Comparison of ENCODE assay signal across 27 mouse cellular contexts in the genomic region with DNA sequence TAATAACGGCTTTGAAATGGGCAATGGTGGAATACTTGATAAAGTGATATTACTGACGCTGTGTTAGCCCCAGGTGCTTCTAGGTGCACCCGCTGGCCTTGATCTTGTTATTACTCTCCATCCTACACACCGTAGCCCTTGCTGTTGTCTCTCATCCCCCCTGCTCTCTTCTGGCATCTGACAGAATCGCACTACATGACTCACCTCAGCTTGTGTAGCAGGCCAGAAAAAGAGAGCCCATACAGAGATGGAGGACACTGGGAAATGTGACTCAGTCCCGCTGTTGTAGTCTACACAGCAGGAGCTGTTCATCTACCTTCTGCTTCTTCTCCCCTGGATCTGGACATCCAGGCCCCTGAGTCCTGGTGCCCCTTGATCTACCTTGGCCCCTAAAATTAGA. TPM values are rescaled to one million over a fixed set of nuclear protein-coding genes. Genes with fewer than 3 reads are reported as not detected.
DNase-seq lines count a peak whose midpoint lies in the region; ATAC-seq lines count a peak whose summit lies in the region.
"Had no signal": no experiment of that assay in that cellular context is flagged by ENCODE, and none has a peak within 500 bp of the region (broad histone marks: within the 10 kb centered on the region; RNA-seq: fewer than 3 reads in every experiment).

No protein-coding gene starts in this region.

- H3K4me3 ChIP-seq in forebrain, embryonic 15.5 days = no peak overlapping the region
- no peak overlapping the region for H3K4me3 ChIP-seq in forebrain, embryonic 12.5 days (replicated peaks)
- H3K4me3 ChIP-seq: embryonic facial prominence, embryonic 12.5 days; kidney, embryonic 15.5 days; limb, embryonic 12.5 days; liver, embryonic 15.5 days had no signal

- peak overlapping the region; percentile 75 for H3K27ac ChIP-seq in forebrain, embryonic 15.5 days (replicated peaks)
- H3K27ac ChIP-seq in forebrain, embryonic 12.5 days = no peak overlapping the region
- H3K27ac ChIP-seq: embryonic facial prominence, embryonic 12.5 days; hindbrain, embryonic 14.5 days; kidney, embryonic 15.5 days; limb, embryonic 12.5 days; liver, embryonic 15.5 days had no signal

- whole genome bisulfite sequencing in forebrain, embryonic 15.5 days = 95% methylated on average over 6 of the region's 6 CpGs
- 95% methylated on average over 6 of the region's 6 CpGs for WGBS in forebrain, embryonic 12.5 days

- H3K9ac ChIP-seq in forebrain, embryonic 15.5 days (replicated peaks) = no peak overlapping the region
- H3K9ac ChIP-seq in forebrain, embryonic 12.5 days = no peak overlapping the region
- H3K9ac ChIP-seq: embryonic facial prominence, embryonic 12.5 days; hindbrain, embryonic 14.5 days; kidney, embryonic 15.5 days; limb, embryonic 12.5 days; liver, embryonic 15.5 days had no signal

- peak; percentile 24 for DNase-seq in 3T3-L1 (ENCODE audit: low read depth, low spot score)
- peak; percentile 77 for DNase-seq in cerebellum, adult 11-12 months
- DNase-seq in cerebellum, adult 9-11 months = peak; percentile 79
- DNase-seq in left cerebral cortex, postnatal 36 days (ENCODE audit: low spot score in 2 of 2) = no peak
- no peak for DNase-seq in layer of hippocampus, adult 18-20 months (ENCODE audit: low spot score in 2 of 2)
- DNase-seq in kidney, adult 8-10 months = no peak
- DNase-seq: adrenal gland, adult 2 months; gastrocnemius, postnatal 10 days; kidney, postnatal 25 days; lung, postnatal 36 days; right cerebral cortex, adult 18-20 months; spleen, adult 18-20 months; thymus, postnatal 14 days had no signal

- H3K4me1 ChIP-seq in forebrain, embryonic 15.5 days = peaks cover 32% of the 10 kb centered on the region
- H3K4me1 ChIP-seq in forebrain, embryonic 12.5 days = peaks cover 3% of the 10 kb centered on the region; the same call in 1 of the 2 replicates
- H3K4me1 ChIP-seq: embryonic facial prominence, embryonic 12.5 days; kidney, embryonic 15.5 days; limb, embryonic 12.5 days; liver, embryonic 15.5 days had no signal

- H3K27me3 ChIP-seq in forebrain, embryonic 15.5 days = no peaks in the 10 kb centered on the region
- no peaks in the 10 kb centered on the region for H3K27me3 ChIP-seq in forebrain, embryonic 12.5 days
- H3K27me3 ChIP-seq: embryonic facial prominence, embryonic 12.5 days; kidney, embryonic 15.5 days; limb, embryonic 12.5 days; liver, embryonic 15.5 days had no signal

- no peak for ATAC-seq in forebrain, embryonic 15.5 days (replicated peaks)
- no peak for ATAC-seq in forebrain, embryonic 12.5 days (ENCODE audit: low FRiP score)
- ATAC-seq: intestine, postnatal 0 days; midbrain, embryonic 16.5 days had no signal

- intact Hi-C loops in left cerebral cortex, postnatal 36 days (cut with DNase I) = no loop called here

- H3K36me3 ChIP-seq in forebrain, embryonic 15.5 days = no peaks in the 10 kb centered on the region
- H3K36me3 ChIP-seq in forebrain, embryonic 12.5 days (replicated peaks) = peaks cover 11% of the 10 kb centered on the region
- H3K36me3 ChIP-seq: embryonic facial prominence, embryonic 12.5 days; kidney, embryonic 15.5 days; limb, embryonic 12.5 days; liver, embryonic 15.5 days had no signal

- no peak overlapping the region for H3K4me2 ChIP-seq in forebrain, embryonic 15.5 days (replicated peaks)
- H3K4me2 ChIP-seq in forebrain, embryonic 12.5 days = no peak overlapping the region
- H3K4me2 ChIP-seq: embryonic facial prominence, embryonic 12.5 days; heart, embryonic 11.5 days; hindbrain, embryonic 14.5 days; kidney, embryonic 15.5 days; limb, embryonic 12.5 days; liver, embryonic 15.5 days; midbrain, embryonic 11.5 days had no signal

- H3K9me3 ChIP-seq in forebrain, embryonic 15.5 days = no peaks in the 10 kb centered on the region
- no peaks in the 10 kb centered on the region for H3K9me3 ChIP-seq in forebrain, embryonic 12.5 days
- H3K9me3 ChIP-seq: embryonic facial prominence, embryonic 12.5 days; kidney, embryonic 15.5 days; limb, embryonic 12.5 days; liver, embryonic 15.5 days had no signal

RNA-seq across cellular contexts. Expression of a gene that starts 28.1 kb away (rescaled TPM):
- 51.7 and 52.1 TPM in 2 replicates for polyA plus RNA-seq in forebrain, embryonic 15.5 days (2015; fragmentation: Nextera tagmentation; extraction: Ambion mirVana)
- 47.6 and 53.8 TPM in 2 replicates for polyA plus RNA-seq in forebrain, embryonic 12.5 days (2016; fragmentation: Nextera tagmentation; extraction: Ambion mirVana)
- 10 to 100 TPM; 13.0 to 13.7 TPM for total RNA-seq in left cerebral cortex, postnatal 36 days (2021)
- total RNA-seq in layer of hippocampus, adult 18-20 months (2021) = 10 to 100 TPM; 15.2 to 15.7 TPM
- total RNA-seq: adrenal gland, adult 2 months; granulocyte monocyte progenitor cell, adult 5-6 weeks; hematopoietic stem cell, adult 5-6 weeks; MEL had no signal
- polyA plus RNA-seq: adrenal gland, adult 2 months had no signal

Comparison
In these comparisons a context has a peak if more than half of its experiments do, and no peak if none do; other contexts are left out.
1. DNase-seq: peak in 3T3-L1 (single experiment), cerebellum, adult 11-12 months (single experiment) and cerebellum, adult 9-11 months (single experiment); none in left cerebral cortex, postnatal 36 days (0 of 2), layer of hippocampus, adult 18-20 months (0 of 2) and kidney, adult 8-10 months (0 of 2).